Comparison of ENCODE assay signal across 19 mouse cellular contexts in the genomic region with DNA sequence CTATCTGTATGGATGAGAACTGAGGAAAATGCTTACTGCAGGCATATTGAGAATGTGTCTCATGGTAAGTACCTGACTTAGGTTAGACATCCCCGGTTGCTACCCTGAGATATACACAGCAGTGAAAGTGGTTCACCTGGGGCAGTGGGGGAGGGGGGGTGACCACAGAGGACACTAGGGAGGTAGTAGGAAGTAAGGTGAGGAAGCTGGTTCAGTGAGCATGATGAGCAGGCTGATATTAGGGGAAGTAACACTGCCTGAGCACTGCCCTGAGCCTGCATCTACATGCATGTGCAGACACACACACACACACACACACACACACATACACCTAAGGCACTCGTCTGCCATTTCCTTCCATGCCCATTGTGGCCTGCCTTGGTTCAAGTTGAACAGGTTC. TPM values are rescaled to one million over a fixed set of nuclear protein-coding genes. Genes with fewer than 3 reads are reported as not detected.
DNase-seq lines count a peak whose midpoint lies in the region; ATAC-seq lines count a peak whose summit lies in the region.
"Had no signal": no experiment of that assay in that cellular context is flagged by ENCODE, and none has a peak within 500 bp of the region (broad histone marks: within the 10 kb centered on the region; RNA-seq: fewer than 3 reads in every experiment).

No protein-coding gene starts in this region.

- H3K9me3 ChIP-seq in heart, embryonic 12.5 days (replicated peaks): no peaks in the 10 kb centered on the region
- no peaks in the 10 kb centered on the region for H3K9me3 ChIP-seq in midbrain, embryonic 12.5 days
- no peaks in the 10 kb centered on the region for H3K9me3 ChIP-seq in midbrain, embryonic 10.5 days (replicated peaks)
- H3K9me3 ChIP-seq: forebrain, embryonic 12.5 days; heart, embryonic 13.5 days; limb, embryonic 15.5 days; neural tube, embryonic 15.5 days had no signal

- no peaks in the 10 kb centered on the region for H3K27me3 ChIP-seq in heart, embryonic 12.5 days (replicated peaks)
- H3K27me3 ChIP-seq in midbrain, embryonic 12.5 days: peaks cover 38% of the 10 kb centered on the region
- H3K27me3 ChIP-seq in midbrain, embryonic 10.5 days (ENCODE audit: low read depth, poor library complexity, severe bottlenecking): peaks cover 44% of the 10 kb centered on the region
- H3K27me3 ChIP-seq: heart, embryonic 13.5 days; limb, embryonic 15.5 days; neural tube, embryonic 15.5 days had no signal

- DNase-seq in heart, adult 11 months: peak; percentile 92
- no peak for DNase-seq in midbrain, embryonic 10.5 days (ENCODE audit: low spot score)
- peak; percentile 54 to 77 for DNase-seq in spleen, postnatal 4 days (ENCODE audit: low spot score in 2 of 2)
- DNase-seq in cerebellum, postnatal 14 days: no peak
- DNase-seq: cerebellum, adult 9-10 months; gastrocnemius, postnatal 14 days; heart, postnatal 36 days; lung, adult 2 months; thymus, postnatal 36 days had no signal

- no peak for ATAC-seq in heart, embryonic 12.5 days (ENCODE audit: insufficient number of reproducible peaks, low FRiP score)
- ATAC-seq in midbrain, embryonic 12.5 days (ENCODE audit: low FRiP score, low read depth): peak; percentile 45; the same call in 1 of the 2 replicates
- peak; percentile 50 to 70; a peak in 3 of 4 replicates for ATAC-seq in hematopoietic stem cell, adult 5-6 weeks (replicated peaks in 1 of 2; ENCODE audit: insufficient read depth in 1 of 2, low FRiP score in 2 of 2, low TSS enrichment in 1 of 2, low read depth in 1 of 2, poor library complexity in 2 of 2, severe bottlenecking in 2 of 2)
- no peak for ATAC-seq in activated CD4-positive, CD25-positive, alpha-beta regulatory T cell, adult 4 months
- ATAC-seq: hindbrain, postnatal 0 days had no signal

- 68% methylated on average over 2 of the region's 2 CpGs for WGBS in heart, embryonic 12.5 days
- 74% methylated on average over 2 of the region's 2 CpGs for WGBS in midbrain, embryonic 12.5 days
- WGBS in midbrain, embryonic 10.5 days: 71% methylated on average over 2 of the region's 2 CpGs

- H3K4me1 ChIP-seq in heart, embryonic 12.5 days (replicated peaks): no peaks in the 10 kb centered on the region
- peaks cover 8% of the 10 kb centered on the region; the same call in 1 of the 2 replicates for H3K4me1 ChIP-seq in midbrain, embryonic 12.5 days
- H3K4me1 ChIP-seq in midbrain, embryonic 10.5 days: peaks cover 18% of the 10 kb centered on the region
- H3K4me1 ChIP-seq: heart, embryonic 13.5 days; neural tube, embryonic 15.5 days had no signal

- H3K4me3 ChIP-seq in heart, embryonic 12.5 days: no peak overlapping the region
- no peak overlapping the region for H3K4me3 ChIP-seq in midbrain, embryonic 12.5 days
- H3K4me3 ChIP-seq in midbrain, embryonic 10.5 days: no peak overlapping the region
- H3K4me3 ChIP-seq: forebrain, embryonic 12.5 days; heart, embryonic 13.5 days; limb, embryonic 15.5 days; myocyte; neural tube, embryonic 15.5 days had no signal

- H3K9ac ChIP-seq in heart, embryonic 12.5 days: no peak overlapping the region
- no peak overlapping the region for H3K9ac ChIP-seq in midbrain, embryonic 12.5 days (replicated peaks)
- H3K9ac ChIP-seq: forebrain, embryonic 12.5 days; heart, embryonic 13.5 days; limb, embryonic 15.5 days; neural tube, embryonic 15.5 days had no signal

- no peak overlapping the region for H3K27ac ChIP-seq in heart, embryonic 12.5 days (ENCODE audit: poor library complexity, severe bottlenecking)
- H3K27ac ChIP-seq in midbrain, embryonic 12.5 days (replicated peaks): no peak overlapping the region
- no peak overlapping the region for H3K27ac ChIP-seq in midbrain, embryonic 10.5 days (replicated peaks)
- H3K27ac ChIP-seq: forebrain, embryonic 12.5 days; heart, embryonic 13.5 days; hindbrain, postnatal 0 days; limb, embryonic 15.5 days; neural tube, embryonic 15.5 days had no signal

- H3K4me2 ChIP-seq in heart, embryonic 12.5 days: no peak overlapping the region
- H3K4me2 ChIP-seq in midbrain, embryonic 12.5 days (replicated peaks): no peak overlapping the region
- H3K4me2 ChIP-seq: forebrain, embryonic 12.5 days; heart, embryonic 13.5 days; limb, embryonic 15.5 days; neural tube, embryonic 15.5 days had no signal

- H3K36me3 ChIP-seq in heart, embryonic 12.5 days: no peaks in the 10 kb centered on the region
- no peaks in the 10 kb centered on the region for H3K36me3 ChIP-seq in midbrain, embryonic 12.5 days
- H3K36me3 ChIP-seq in midbrain, embryonic 10.5 days: no peaks in the 10 kb centered on the region
- H3K36me3 ChIP-seq: forebrain, embryonic 12.5 days; heart, embryonic 13.5 days; limb, embryonic 15.5 days; neural tube, embryonic 15.5 days had no signal

RNA-seq across cellular contexts. Expression of gene Il4ra, which starts 10.1 kb away (rescaled TPM):
- polyA plus RNA-seq in heart, embryonic 12.5 days (2016; fragmentation: Nextera tagmentation; extraction: Ambion mirVana): 3.5 and 3.8 TPM in 2 replicates
- 5.7 and 6.1 TPM in 2 replicates for polyA plus RNA-seq in midbrain, embryonic 12.5 days (2016; fragmentation: Nextera tagmentation; extraction: Ambion mirVana)
- 5.5 and 6.9 TPM in 2 replicates for polyA plus RNA-seq in midbrain, embryonic 10.5 days (2016; fragmentation: Nextera tagmentation; extraction: Ambion mirVana)
- 39.3 and 41.8 TPM in 2 replicates for total RNA-seq in hematopoietic stem cell, adult 5-6 weeks (2017)
- polyA plus RNA-seq in activated CD4-positive, CD25-positive, alpha-beta regulatory T cell, adult 4 months (2017; shearing (Covaris generic)): 10 to 100 TPM; 67.8 to 77.8 TPM

RNA-seq across cellular contexts. Expression of gene Nsmce1, which starts 50.4 kb away (rescaled TPM):
- polyA plus RNA-seq in heart, embryonic 12.5 days (2016; fragmentation: Nextera tagmentation; extraction: Ambion mirVana): 97.1 and 98.8 TPM in 2 replicates
- polyA plus RNA-seq in midbrain, embryonic 12.5 days (2016; fragmentation: Nextera tagmentation; extraction: Ambion mirVana): 111 and 113 TPM in 2 replicates
- 129 and 133 TPM in 2 replicates for polyA plus RNA-seq in midbrain, embryonic 10.5 days (2016; fragmentation: Nextera tagmentation; extraction: Ambion mirVana)
- total RNA-seq in hematopoietic stem cell, adult 5-6 weeks (2017): 65.5 and 101 TPM in 2 replicates
- 100 to 1,000 TPM; 115 to 134 TPM for polyA plus RNA-seq in activated CD4-positive, CD25-positive, alpha-beta regulatory T cell, adult 4 months (2017; shearing (Covaris generic))

Comparison
In these comparisons a context has a peak if more than half of its experiments do, and no peak if none do; other contexts are left out.
1. DNase-seq: peak in heart, adult 11 months (single experiment) and spleen, postnatal 4 days (2 of 2); none in midbrain, embryonic 10.5 days (single experiment) and cerebellum, postnatal 14 days (0 of 2).
2. ATAC-seq: peak in midbrain, embryonic 12.5 days (single experiment) and hematopoietic stem cell, adult 5-6 weeks (2 of 2); none in heart, embryonic 12.5 days (single experiment) and activated CD4-positive, CD25-positive, alpha-beta regulatory T cell, adult 4 months (single experiment).